12 mouse cellular contexts compared by ENCODE assay signal in genomic region chr5:31297047-31297757, GRCm38 (mm10). TPM values are rescaled to one million over a fixed set of nuclear protein-coding genes. Genes with fewer than 3 reads are reported as not detected.
DNase-seq lines count a peak whose midpoint lies in the region; ATAC-seq and TF ChIP-seq lines count a peak whose summit lies in the region.
"Had no signal": no experiment of that assay in that cellular context is flagged by ENCODE, and none has a peak within 500 bp of the region (broad histone marks: within the 10 kb centered on the region; RNA-seq: fewer than 3 reads in every experiment).

TSS of gene Gckr (plus strand) at chr5:31297443.

- no peaks in the 10 kb centered on the region for H3K9me3 ChIP-seq in kidney, postnatal 0 days (replicated peaks; ENCODE audit: low read length)
- H3K9me3 ChIP-seq in hindbrain, embryonic 11.5 days (ENCODE audit: control insufficient read depth, low read length): no peaks in the 10 kb centered on the region
- no peaks in the 10 kb centered on the region for H3K9me3 ChIP-seq in liver, embryonic 13.5 days (replicated peaks)
- no peaks in the 10 kb centered on the region for H3K9me3 ChIP-seq in stomach, embryonic 16.5 days (replicated peaks; ENCODE audit: control insufficient read depth, low read length)
- H3K9me3 ChIP-seq: megakaryocyte, embryonic 14.5 days had no signal

- no peak for TF ChIP-seq CTCF in kidney, postnatal 0 days (IDR thresholded peaks at IDR 0.05; ENCODE audit: low read depth)

- peak within 1 kb of the TSS; percentile 100 for H3K4me2 ChIP-seq in kidney, postnatal 0 days (ENCODE audit: low read length)
- H3K4me2 ChIP-seq in hindbrain, embryonic 11.5 days (replicated peaks; ENCODE audit: low read depth, low read length): peak within 1 kb of the TSS; percentile 96; the same call in 1 of the 2 replicates
- H3K4me2 ChIP-seq in liver, embryonic 13.5 days: peak within 1 kb of the TSS; percentile 11
- peak within 1 kb of the TSS; percentile 96 for H3K4me2 ChIP-seq in stomach, embryonic 16.5 days (ENCODE audit: low read depth, low read length)

- H3K4me3 ChIP-seq in kidney, postnatal 0 days (replicated peaks; ENCODE audit: low read depth, low read length): no peak within 1 kb of the TSS
- peak within 1 kb of the TSS; percentile 81 for H3K4me3 ChIP-seq in hindbrain, embryonic 11.5 days (ENCODE audit: low read depth, low read length)
- no peak within 1 kb of the TSS for H3K4me3 ChIP-seq in liver, embryonic 13.5 days (replicated peaks)
- peak within 1 kb of the TSS; percentile 79; the same call in 1 of the 2 replicates for H3K4me3 ChIP-seq in stomach, embryonic 16.5 days (replicated peaks; ENCODE audit: low read length)

- H3K36me3 ChIP-seq in kidney, postnatal 0 days (ENCODE audit: insufficient read depth, low read length): no peaks in the 10 kb centered on the region
- H3K36me3 ChIP-seq in hindbrain, embryonic 11.5 days (ENCODE audit: control insufficient read depth, insufficient read depth, low read length): no peaks in the 10 kb centered on the region
- H3K36me3 ChIP-seq in liver, embryonic 13.5 days: peaks cover 2% of the 10 kb centered on the region; the same call in 1 of the 2 replicates
- H3K36me3 ChIP-seq in stomach, embryonic 16.5 days (ENCODE audit: control insufficient read depth, insufficient read depth, low read length): no peaks in the 10 kb centered on the region

- no peak for DNase-seq in kidney, postnatal 0 days (ENCODE audit: low spot score)
- DNase-seq in kidney, postnatal 14 days: no peak
- DNase-seq in hindbrain, embryonic 11.5 days (ENCODE audit: low spot score): no peak
- DNase-seq in liver, embryonic 13.5 days: no peak
- DNase-seq in right cerebral cortex, postnatal 36 days (ENCODE audit: low spot score in 2 of 2): no peak
- no peak for DNase-seq in layer of hippocampus, postnatal 36 days
- DNase-seq: adrenal gland, adult 8-10 months; right cerebral cortex, postnatal 25 days had no signal

- 72% methylated on average over 13 of the region's 13 CpGs for WGBS in kidney, postnatal 0 days
- WGBS in hindbrain, embryonic 11.5 days: 69% methylated on average over 13 of the region's 13 CpGs
- WGBS in liver, embryonic 13.5 days (ENCODE audit: insufficient replicate concordance): 52% methylated on average over 13 of the region's 13 CpGs
- 58% methylated on average over 13 of the region's 13 CpGs for WGBS in stomach, embryonic 16.5 days

- no peak within 1 kb of the TSS for H3K27ac ChIP-seq in kidney, postnatal 0 days
- no peak within 1 kb of the TSS for H3K27ac ChIP-seq in hindbrain, embryonic 11.5 days (ENCODE audit: low read depth, low read length)
- H3K27ac ChIP-seq in liver, embryonic 13.5 days: peak within 1 kb of the TSS; percentile 31
- no peak within 1 kb of the TSS for H3K27ac ChIP-seq in stomach, embryonic 16.5 days (ENCODE audit: low read length)

- H3K4me1 ChIP-seq in kidney, postnatal 0 days (replicated peaks; ENCODE audit: insufficient read depth, low read length): peaks cover 4% of the 10 kb centered on the region; the same call in 1 of the 2 replicates
- peaks cover 8% of the 10 kb centered on the region for H3K4me1 ChIP-seq in hindbrain, embryonic 11.5 days (replicated peaks; ENCODE audit: control insufficient read depth, insufficient read depth, low read length)
- peaks cover 17% of the 10 kb centered on the region for H3K4me1 ChIP-seq in liver, embryonic 13.5 days (replicated peaks)
- H3K4me1 ChIP-seq in stomach, embryonic 16.5 days (ENCODE audit: control insufficient read depth, insufficient read depth, low read length): peaks cover 10% of the 10 kb centered on the region; the same call in 1 of the 2 replicates

- no peaks in the 10 kb centered on the region for H3K27me3 ChIP-seq in kidney, postnatal 0 days (ENCODE audit: insufficient read depth, low read length)
- H3K27me3 ChIP-seq in hindbrain, embryonic 11.5 days (ENCODE audit: control insufficient read depth, insufficient read depth, low read length): no peaks in the 10 kb centered on the region
- peaks cover 60% of the 10 kb centered on the region for H3K27me3 ChIP-seq in liver, embryonic 13.5 days
- H3K27me3 ChIP-seq in stomach, embryonic 16.5 days (ENCODE audit: control insufficient read depth, insufficient read depth, low read length): no peaks in the 10 kb centered on the region

- no peak within 1 kb of the TSS for H3K9ac ChIP-seq in kidney, postnatal 0 days (ENCODE audit: low read depth, low read length)
- H3K9ac ChIP-seq in hindbrain, embryonic 11.5 days (ENCODE audit: low read depth, low read length): no peak within 1 kb of the TSS
- H3K9ac ChIP-seq in liver, embryonic 13.5 days: no peak within 1 kb of the TSS
- H3K9ac ChIP-seq in stomach, embryonic 16.5 days (ENCODE audit: low read length): no peak within 1 kb of the TSS

- ATAC-seq in kidney, postnatal 0 days (replicated peaks; ENCODE audit: low FRiP score, low read depth): no peak
- ATAC-seq in hindbrain, embryonic 11.5 days (ENCODE audit: low FRiP score): no peak
- peak; percentile 49 for ATAC-seq in liver, embryonic 13.5 days (ENCODE audit: low read depth)
- ATAC-seq in stomach, embryonic 16.5 days (ENCODE audit: insufficient read depth, low FRiP score): no peak
- no peak for ATAC-seq in megakaryocyte progenitor cell, adult 5-6 weeks (replicated peaks; ENCODE audit: poor library complexity)

RNA-seq across cellular contexts. Expression of gene Gckr, which starts in this region (rescaled TPM):
- polyA plus RNA-seq in kidney, postnatal 0 days (2015; fragmentation: Nextera tagmentation; extraction: Ambion mirVana): 0.09 TPM in 1 of 2 replicates, not detected in the other
- not detected in 2 replicates for polyA plus RNA-seq in hindbrain, embryonic 11.5 days (2014; fragmentation: Nextera tagmentation; extraction: Ambion mirVana)
- 10.8 and 13.8 TPM in 2 replicates for polyA plus RNA-seq in liver, embryonic 13.5 days (2015; fragmentation: Nextera tagmentation; extraction: Ambion mirVana)
- 0.89 and 1.3 TPM in 2 replicates for polyA plus RNA-seq in stomach, embryonic 16.5 days (2015; fragmentation: Nextera tagmentation; extraction: Ambion mirVana)
- not detected in 2 replicates for total RNA-seq in megakaryocyte progenitor cell, adult 5-6 weeks (2015)
- not detected in 2 replicates for total RNA-seq in megakaryocyte progenitor cell, adult 5-6 weeks (2017)
- under 1 TPM in 1 of 2 experiments, not detected in 1; 0.10 TPM for total RNA-seq in layer of hippocampus, postnatal 36 days (2021)
- polyA plus RNA-seq: erythroblast, embryonic 14.5 days had no signal

Comparison
In these comparisons a context has a peak if more than half of its experiments do, and no peak if none do; other contexts are left out.
1. H3K4me2 ChIP-seq: peak in every context shown above with its lines; median percentile 100 in kidney, postnatal 0 days; 96 in hindbrain, embryonic 11.5 days; 96 in stomach, embryonic 16.5 days; 11 in liver, embryonic 13.5 days.
2. H3K4me3 ChIP-seq: peak in hindbrain, embryonic 11.5 days (single experiment) and stomach, embryonic 16.5 days (single experiment); none in kidney, postnatal 0 days (single experiment) and liver, embryonic 13.5 days (single experiment).